Mouse (Mus musculus) WW6 (cell line): ENCODE measurements at regions not wholly inside any gene's neighbourhood (a gene's known extent, or its start where the extent isn't known, plus 50 kb on each side); places are given as distances from the start of the nearest gene placed in this dataset.

Experiments
- DNase-seq: peaks from one replicate; pipeline ENCODE4 v3.0.0-alpha.2; 2013; ENCODE audit warnings: low read depth, low spot score

DNA sequence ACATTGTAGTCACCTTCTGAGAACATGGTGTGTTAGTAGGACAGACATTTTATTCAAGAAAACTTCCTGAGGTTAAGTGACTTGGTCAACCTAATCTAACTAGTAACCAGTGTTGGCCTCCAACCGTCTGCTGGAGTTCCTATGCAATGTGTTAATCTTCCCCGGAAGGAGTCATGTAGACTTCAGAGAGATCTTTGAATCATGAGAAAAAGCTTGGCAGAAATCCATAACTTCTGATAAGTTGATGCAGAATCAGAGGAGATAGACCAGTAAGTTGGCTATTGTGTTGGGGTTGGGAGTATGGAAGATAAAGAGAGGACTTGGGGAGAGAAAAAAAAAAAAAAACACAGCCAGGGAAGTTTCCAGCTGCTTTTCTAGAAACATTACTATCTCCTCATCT is 1424.9 kb upstream of the A1bg start:
- DNase-seq = no peak

DNA sequence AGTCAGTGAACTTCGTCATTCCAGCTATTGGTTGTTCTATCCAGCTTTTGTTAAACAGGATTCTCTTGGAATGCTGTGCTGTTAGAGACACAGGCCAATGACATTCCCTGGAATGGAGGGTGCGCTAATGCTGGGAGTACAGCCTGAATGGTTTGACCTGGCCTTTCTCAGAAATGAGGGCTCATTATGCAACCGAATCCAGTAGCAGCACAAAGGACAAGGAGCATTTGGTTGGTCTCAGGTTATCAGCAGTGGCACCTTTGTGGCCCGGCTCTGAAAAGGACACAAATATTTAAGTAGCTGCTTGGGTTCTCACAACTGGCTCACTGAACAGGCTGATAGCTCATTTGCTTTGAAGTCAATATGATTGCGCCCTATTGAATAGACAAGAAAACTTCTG is 1423.1 kb upstream of the A1bg start:
- DNase-seq = no peak

DNA sequence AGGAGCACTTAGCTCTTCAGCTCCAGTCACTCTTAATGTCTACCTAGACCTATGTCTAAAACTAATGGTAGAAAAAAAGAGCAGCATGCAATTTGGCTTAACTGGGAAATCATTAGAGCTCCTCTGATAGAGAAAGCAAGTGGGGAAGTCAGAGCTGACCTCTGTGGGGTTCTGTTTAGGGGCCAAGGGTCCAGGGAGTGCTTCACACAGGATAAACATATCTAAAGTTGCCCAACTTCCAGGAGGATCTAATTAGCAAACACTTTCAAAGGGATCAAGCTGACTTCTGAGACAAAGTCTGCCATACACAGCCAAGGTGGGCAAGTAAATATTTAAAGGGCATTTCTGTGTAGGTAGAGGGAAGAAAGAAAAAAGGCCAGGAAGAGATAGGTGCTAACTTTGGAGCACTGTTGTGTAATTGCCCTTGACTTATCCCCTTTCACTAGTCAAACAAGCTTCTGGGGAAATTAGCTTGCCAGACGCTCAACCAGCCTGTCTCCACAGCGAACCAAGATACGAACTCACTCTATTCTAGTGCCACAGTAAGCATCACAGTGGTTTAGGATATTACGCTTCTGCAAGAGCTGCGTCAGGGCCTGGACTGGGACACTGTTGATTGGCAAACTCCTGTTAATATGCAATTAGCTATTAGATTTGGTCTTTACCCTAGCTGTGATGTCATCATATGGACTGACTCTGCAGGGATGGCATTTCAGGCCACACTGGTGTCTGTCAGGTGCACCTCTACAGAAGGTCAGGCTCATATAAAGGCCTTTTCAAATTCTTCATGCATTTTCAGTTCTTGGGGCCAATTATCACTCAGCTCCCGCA is 1413.9 kb upstream of the A1bg start:
- DNase-seq = no peak

DNA sequence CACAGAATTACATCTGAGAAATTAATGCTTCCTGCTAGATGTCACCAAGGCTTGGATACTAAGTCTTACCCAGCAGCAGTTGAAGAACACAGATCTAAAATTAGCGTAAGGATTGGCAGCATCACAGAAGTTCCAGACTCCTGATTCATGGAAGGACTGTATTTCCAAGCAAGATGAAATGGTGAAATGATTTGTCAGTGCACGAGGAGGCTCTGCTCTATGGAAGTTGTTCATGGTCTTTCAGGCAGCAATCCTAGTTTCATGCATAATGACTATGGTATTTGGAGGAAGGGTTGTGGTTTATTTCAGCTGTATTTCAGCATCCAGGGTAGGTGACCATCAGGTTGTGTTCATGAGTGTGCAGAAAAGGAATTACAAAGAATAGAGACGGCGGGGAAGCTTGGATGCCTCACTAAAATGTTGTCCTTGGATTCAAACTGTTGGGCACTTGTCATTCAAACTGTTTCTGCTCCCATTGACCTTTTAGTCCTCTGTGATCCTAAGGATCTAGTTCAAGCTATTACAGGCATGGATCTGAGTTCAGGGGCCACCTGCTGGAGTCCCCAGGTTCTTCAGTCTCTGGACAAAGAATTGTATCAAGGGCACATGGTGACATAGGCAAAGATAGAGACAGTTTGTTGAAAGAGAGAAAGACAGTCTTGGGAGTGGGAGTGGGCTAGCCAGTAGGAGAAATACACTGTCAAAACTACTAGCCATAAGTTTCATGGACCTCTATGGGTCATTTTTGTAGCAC is 1411.6 kb upstream of the A1bg start:
- no peak for DNase-seq

DNA sequence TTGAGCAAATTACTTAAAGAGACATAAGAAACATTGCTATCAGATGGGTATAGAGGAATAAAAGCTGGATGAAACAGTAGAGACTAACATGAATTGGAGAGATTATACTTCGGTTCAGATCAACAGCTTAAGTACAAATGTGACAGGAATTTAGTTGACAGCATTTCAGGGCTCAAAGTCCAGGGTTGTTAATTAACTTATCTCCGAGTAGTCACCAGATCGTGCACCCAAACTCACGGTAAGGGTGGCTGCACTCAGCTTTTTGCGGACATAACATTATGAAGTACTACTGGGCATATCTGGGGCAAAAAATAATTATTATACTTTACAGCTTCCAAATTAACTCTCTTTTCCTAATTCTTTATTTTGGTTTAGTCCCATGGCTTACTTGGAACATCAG is 1409.3 kb upstream of the A1bg start:
- DNase-seq = no peak

DNA sequence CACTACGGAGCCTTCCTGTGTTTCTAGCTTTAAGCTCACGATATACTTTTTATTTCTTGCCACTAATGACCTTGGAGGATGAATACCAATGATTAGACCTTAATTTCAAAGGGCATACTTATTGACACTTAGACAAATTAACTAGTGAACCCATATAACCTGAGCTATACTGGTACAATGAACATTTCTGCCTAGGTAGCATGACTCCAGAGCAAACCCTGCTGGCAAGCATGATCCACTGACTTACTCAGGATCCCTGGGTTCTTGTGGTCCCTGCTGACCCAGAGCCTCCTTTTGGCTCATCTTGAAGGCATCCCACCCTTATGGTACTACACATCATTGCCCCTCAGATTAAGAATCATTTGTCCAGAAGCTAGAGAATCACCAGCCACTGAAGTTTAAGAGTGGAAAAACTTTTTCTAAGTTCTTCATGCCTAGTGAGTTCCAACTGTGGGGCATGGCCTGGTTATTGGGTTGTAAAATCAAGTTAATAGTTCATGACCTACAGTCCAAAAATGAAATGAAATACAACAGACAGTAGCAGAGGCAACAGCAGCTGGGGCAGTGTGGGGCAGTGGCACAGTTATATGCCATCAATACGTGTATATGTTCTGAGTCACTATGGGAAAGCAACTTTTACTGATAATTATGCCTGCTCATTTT is 1408.5 kb upstream of the A1bg start:
- DNase-seq = no peak

DNA sequence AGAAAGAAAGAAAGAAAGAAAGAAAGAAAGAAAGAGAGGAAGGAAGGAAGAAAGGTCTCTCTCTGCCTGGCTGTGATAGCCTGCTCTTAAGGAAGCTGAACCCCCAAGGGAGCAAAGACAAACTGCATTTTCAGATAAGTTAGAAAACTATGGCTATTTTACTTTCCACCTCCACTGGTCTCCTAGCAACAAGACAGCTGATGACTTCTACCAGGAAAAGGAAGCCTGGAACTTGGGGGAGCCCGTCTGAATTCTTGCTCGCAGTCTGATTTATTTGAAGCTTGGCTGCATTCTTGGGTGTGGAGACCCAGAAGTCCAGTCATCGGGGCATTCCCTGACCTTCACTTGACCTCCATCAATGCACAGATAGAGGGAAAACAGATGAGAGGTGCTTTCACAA is 1406.1 kb upstream of the A1bg start:
- no peak for DNase-seq

DNA sequence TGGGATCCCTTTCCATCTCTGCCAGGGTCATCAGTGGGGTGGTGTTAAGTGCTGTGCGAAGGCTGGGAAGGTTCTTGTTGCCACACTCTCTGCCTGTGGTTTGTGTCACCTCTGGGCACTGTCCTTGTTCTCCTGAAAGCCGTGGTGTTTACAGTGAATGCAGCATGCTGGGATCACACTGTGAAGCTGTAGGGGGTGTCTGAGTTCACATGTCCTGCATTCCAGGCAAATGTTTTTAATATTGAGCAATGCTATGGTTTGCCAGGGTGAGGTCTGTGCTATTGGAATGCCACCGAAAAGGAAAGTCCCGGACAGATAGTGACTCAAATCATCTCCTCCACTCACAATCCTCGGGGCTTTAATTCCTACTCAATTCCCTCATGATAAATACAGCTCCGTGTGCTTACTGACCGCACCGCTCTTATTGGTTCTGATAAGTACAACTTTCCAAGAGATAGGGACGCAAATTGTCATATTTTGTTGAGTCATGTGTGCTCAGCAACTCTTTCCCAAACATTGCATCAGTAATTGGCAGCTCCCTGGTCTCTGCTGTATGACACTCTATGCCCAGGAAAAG is 1405.6 kb upstream of the A1bg start:
- DNase-seq = no peak

DNA sequence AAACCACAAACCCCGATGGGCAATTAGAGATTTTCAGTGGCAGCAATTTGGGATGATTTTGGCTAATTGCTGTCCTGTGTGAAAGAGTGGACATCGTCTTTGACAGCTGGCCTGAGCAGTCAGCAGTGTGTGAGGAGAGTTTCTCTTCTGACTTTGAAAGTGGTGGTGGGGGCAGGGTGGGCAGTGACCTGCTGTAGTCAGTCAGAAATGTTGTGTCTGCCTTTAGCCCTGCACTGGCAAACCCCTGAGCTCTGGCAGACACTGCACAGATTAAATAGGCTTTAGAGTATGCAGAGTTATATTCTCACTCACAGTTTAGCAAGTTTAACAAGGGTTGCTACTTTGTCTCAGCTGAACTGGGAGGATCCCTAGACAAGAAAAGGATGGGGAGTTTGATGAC is 1404.7 kb upstream of the A1bg start:
- DNase-seq = no peak

DNA sequence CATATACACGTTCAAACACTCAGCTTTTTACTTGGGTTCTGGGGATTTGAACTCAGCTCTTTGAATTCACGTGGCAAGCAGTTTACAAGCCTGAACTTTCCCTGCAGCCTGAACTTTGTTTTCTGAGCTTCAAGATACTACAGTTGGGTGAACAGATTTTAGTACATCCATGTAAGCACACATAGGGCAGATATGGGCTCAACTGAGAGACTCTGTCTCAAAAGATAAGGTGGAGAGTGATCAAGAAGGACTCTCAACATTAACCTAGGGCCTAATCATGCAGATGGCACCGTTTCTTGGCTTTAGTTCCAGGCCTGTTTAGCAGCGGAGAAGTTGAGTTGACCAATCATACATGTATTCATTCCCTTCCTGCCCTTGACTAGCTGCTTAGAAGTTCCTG is 1403.7 kb upstream of the A1bg start:
- DNase-seq = no peak

DNA sequence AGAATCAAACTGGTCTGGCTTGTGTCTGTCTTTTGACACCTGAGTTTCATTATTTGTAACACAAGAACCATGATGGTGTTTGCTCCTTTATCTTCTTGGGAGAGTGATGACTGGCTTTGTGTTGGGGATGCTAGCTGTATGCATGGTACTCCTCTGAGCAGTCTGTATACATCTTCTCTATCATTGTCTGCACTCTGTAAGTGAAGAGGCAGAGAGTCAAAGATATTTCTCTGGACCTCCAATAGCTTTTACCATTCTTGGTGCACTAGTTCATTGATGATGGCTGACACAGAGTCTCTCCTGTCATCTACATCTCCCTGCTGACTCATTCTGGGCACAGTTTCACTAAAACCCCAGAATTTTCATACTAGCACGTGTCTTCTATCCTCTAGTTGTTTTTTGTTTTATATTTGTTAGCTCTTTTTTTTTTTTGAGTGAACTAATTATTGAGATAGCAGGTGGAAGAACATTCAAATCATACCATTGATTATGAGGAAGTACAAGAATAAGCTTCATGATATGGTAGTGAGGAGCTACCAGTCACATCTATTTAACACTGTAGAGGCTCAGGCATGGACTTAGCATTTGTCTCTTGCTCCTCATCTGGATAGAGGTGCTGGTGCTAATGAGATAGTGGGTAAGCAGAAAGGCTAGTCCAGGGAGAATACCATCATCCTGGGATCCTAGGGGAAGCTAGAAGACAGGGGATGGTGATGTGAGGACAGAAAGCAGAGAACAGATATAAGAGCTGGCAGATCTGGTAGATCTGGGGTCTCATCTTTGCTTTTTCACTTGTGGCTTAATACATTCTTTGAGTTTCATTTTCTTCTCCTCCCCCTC is 1402.9 kb upstream of the A1bg start:
- no peak for DNase-seq

DNA sequence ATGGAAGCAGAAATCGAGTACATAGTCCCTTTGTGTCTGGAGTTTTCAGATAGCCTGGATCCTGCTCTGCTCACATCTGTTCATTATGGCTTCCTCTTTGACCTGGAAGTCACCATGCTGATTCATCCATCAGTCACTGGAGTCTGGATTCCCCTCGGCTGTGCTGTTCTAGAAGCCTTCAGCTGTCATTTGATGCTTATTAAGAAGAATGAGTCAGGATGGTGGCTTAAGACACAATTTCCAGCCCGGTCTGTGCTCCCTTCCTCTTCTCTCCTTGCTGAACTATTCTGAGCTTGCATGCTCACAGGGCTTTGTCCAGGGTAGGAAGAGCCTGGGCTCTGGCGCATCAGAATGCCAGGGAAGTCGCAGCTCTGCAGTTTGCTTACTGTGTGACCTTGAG is 1398.2 kb upstream of the A1bg start:
- no peak for DNase-seq

DNA sequence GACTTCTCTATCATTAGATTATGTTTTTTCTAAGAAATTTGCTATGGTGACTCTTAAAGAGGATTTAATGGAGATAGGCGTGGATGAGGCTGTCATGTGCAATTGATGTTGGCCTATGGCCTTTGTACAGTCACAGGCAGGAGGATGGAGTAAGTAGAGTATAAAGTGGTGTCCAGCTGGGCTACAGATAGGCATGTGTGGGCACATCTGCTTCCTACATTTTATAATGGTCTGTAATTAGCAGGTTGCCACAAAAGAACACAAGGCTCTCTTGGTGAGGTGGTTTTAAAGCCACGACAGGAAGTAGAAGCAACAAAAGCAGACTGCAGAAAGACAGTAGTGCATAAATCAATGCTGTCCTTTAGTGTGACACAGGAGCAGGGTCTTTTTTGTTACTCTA is 1391.6 kb upstream of the A1bg start:
- no peak for DNase-seq

DNA sequence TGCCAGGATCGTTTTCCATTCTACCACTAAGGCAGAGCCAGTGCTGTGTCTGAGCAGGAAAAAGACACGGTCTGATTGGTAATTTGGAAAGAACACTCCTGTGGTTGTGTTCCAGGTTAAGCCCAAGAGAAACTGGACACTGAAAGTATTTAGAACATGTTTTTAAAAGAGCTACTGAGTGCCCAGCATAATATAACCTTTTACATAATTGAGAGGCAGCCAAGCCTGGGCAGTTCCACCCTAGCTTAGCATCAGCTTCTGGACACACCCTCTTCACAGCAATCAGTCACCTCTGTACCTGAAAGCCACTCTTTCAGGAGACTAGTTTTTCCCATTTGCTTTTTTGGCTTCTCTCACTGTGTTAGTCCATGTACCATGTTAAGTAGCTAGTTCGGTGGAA is 1379.4 kb upstream of the A1bg start:
- DNase-seq = no peak

DNA sequence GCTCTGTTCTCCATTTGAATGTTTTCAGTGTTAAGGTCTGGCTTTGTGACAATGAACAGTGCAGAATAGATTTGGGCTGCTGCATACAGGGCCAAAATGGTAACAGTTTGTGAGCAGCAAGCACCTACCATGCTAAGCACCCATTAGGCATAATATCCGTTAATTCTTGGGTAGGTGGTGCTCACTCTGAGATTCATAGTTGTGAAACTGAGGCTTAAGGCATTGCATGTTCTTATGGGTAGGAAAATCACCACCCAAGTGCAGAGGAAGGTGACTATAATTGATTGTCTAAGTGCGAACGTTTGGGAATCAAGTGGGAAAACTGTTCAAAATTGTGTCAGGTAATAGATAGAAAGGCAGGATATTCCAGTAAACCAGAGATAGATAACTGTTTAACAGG is 1378.8 kb upstream of the A1bg start:
- DNase-seq = no peak

DNA sequence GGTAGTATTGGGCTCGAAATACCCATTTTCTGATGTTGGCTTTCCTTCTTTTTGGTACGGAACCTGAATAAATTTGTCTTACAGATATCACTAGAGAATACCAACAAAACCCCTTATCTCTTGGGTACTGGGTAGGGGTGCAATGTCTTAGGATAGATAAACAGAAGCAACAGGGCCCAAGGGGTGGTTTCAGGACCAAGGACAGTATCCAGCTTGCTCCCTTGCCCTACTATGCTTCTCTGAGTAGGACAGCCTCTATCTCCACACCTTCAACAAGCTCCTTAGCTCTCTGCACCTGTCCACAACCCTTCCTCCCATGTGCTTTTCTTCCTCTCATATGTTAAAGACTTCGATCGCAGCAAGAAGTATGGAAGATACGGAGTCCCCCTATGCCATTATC is 1374.3 kb upstream of the A1bg start:
- DNase-seq = no peak

DNA sequence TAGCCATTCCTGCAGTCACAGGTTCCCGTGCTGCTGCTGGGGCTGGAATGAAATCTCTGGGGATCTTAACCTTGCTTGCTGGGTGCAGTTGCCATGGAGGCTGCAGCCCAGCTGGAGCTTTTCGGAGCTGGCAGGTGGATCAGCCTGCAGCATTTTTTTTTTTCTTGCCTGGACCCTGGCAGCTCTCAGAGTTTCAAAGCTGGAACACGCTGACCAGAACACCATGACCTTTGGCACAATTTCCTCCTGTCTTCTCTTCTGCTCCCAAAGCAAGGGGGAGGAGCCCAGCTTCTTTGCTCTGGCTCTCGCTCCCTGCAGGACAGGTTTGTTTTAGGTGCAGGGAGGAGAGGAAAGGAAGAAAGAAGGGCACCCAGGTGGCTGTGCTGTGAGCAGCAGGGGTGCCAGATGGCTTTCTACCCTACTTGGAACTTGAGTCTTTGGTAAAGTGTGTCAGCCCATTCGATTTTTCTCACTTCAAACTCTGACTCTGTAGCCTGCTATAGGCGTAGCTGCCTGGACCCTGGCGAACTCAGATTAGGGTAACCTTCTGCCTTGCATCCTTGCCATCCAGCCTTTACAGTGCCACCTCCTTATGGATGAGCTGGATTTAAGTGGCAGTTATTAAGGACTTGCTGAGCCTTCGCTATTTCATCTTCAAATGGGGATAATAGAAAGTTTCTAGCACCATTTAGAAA is 1372.6 kb upstream of the A1bg start:
- DNase-seq = no peak

DNA sequence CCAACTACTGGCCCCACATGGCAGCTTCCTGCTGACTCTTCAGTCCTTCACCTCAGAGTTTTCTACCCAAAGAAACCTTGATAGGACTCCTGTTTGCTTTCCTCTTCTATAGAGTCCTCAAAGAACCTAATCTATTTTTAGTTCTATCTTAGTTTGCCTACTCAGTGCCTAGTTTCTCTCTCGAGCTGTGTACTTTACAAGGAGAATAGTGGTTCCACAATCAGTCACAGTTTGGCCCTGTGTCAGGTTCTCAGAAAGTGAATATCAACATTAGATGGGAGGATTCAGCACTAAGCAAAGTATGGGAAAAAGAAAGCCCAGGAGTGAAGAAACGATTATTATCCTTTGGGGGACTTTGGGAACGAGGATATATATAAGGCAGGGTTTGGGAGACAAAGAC is 1372.0 kb upstream of the A1bg start:
- DNase-seq = no peak

DNA sequence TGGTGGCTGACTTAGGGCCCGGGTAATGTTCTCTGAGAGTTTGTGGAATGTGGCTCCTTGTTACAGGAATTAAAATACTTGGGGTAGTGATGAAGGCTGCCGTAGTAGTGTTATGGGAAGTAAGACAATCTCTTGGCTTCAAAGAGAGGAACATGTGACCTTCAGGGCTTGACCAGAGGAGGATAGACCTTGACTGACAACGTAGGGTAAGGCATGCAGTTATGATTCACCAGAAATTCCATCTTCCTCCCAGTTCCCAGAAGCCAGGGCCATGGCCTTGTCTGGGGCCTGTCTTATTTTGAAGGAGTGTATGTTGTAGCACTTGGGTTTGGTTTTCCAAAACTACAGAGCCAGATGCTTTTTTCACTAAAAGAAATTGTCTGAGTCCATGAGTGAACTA is 1370.1 kb upstream of the A1bg start:
- DNase-seq = no peak

DNA sequence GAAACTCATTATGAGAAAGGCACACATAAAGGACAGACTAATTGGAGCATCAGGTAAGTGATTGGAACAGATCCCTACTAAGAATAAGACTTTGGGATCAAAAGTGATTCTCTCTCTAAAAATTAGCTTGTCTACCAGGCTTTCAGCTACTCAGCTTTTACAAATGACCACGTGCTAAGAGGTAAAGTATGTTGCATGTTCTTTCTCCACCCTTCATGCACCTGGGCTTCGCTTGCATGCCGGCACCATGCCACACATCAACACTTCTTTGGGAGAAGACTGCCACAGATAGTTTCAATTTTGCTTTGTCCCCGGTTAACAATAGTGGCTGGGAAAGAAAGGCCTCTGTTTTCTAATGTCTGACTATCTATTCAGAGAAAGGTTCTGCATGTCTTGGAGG is 1367.9 kb upstream of the A1bg start:
- no peak for DNase-seq
